Mouse (Mus musculus) urinary bladder, postnatal 25 days (tissue): ENCODE results near the gene Bean1.
A peak's percentile ranks its signal among the peaks of the same experiment; 100 is the strongest.

Source experiments
- DNase-seq: peaks from one replicate; pipeline ENCODE4 v3.0.0; 2022; ENCODE audit warnings: low spot score

Bean1 gene

GRCm38 (mm10) chr8:104171050-104171620, 893 bp downstream of the Bean1 start:
- DNase-seq = no peak

- no peak for DNase-seq
These were observed 2.2 kb downstream of the Bean1 start for GRCm38 (mm10) chr8:104172420-104172819.

- DNase-seq = no peak
These were observed 5.7 kb downstream of the Bean1 start for GRCm38 (mm10) chr8:104175848-104176527.

- no peak for DNase-seq
These were observed 6.8 kb downstream of the Bean1 start for GRCm38 (mm10) chr8:104177054-104177453.

GRCm38 (mm10) chr8:104184905-104185304, 14.7 kb downstream of the Bean1 start:
- DNase-seq = no peak

- no peak for DNase-seq
These were observed 16.6 kb downstream of the Bean1 start for GRCm38 (mm10) chr8:104186827-104187226.

GRCm38 (mm10) chr8:104187622-104188021, 17.4 kb downstream of the Bean1 start:
- DNase-seq = no peak

- DNase-seq = no peak
These were observed 18.2 kb downstream of the Bean1 start for GRCm38 (mm10) chr8:104188459-104188858.

GRCm38 (mm10) chr8:104190777-104191468, 20.7 kb downstream of the Bean1 start:
- DNase-seq = no peak

GRCm38 (mm10) chr8:104191496-104191895, 21.3 kb downstream of the Bean1 start:
- no peak for DNase-seq

- DNase-seq = no peak
These were observed 29.6 kb downstream of the Bean1 start for GRCm38 (mm10) chr8:104199802-104200201.

- no peak for DNase-seq
These were observed 31.4 kb downstream of the Bean1 start for GRCm38 (mm10) chr8:104201622-104202021.

- DNase-seq = no peak
These were observed 32.1 kb downstream of the Bean1 start for GRCm38 (mm10) chr8:104202320-104202719.

GRCm38 (mm10) chr8:104205292-104205691, 35.0 kb downstream of the Bean1 start:
- no peak for DNase-seq

- DNase-seq = no peak
These were observed 47.4 kb downstream of the Bean1 start for GRCm38 (mm10) chr8:104217601-104218000.

GRCm38 (mm10) chr8:104219079-104219478, 48.8 kb downstream of the Bean1 start:
- DNase-seq = peak; percentile 52

- peak; percentile 76 for DNase-seq
These were observed 49.6 kb downstream of the Bean1 start for GRCm38 (mm10) chr8:104219806-104220205.

- DNase-seq = no peak
These were observed 56.8 kb downstream of the Bean1 start for GRCm38 (mm10) chr8:104227048-104227447.

- DNase-seq = no peak
These were observed 60.1 kb downstream of the Bean1 start for GRCm38 (mm10) chr8:104230377-104230776.

- DNase-seq = no peak
These were observed 61.8 kb downstream of the Bean1 start for GRCm38 (mm10) chr8:104232039-104232438.

- no peak for DNase-seq
These were observed 62.7 kb downstream of the Bean1 start for GRCm38 (mm10) chr8:104232919-104233318.

GRCm38 (mm10) chr8:104234573-104234972, 64.3 kb downstream of the Bean1 start:
- no peak for DNase-seq

- DNase-seq = no peak
These were observed 69.2 kb downstream of the Bean1 start for GRCm38 (mm10) chr8:104239418-104239861.
